Mouse (Mus musculus) forebrain, embryonic 16.5 days (tissue): ENCODE measurements at regions not wholly inside any gene's neighbourhood (a gene's known extent, or its start where the extent isn't known, plus 50 kb on each side); places are given as distances from the start of the nearest gene placed in this dataset.
"Not testable (repeated sequence)": the region's sequence is repeated elsewhere in the genome, so short reads cannot be mapped to it uniquely, and the experiment has no call there.

Experiments used
- ATAC-seq: fragments of 200-750 bp; cut with Nextera tagmentation; 2 replicates; pipeline ENCODE4 v1.8.0; 2017; ENCODE audit warnings: mild to moderate bottlenecking, moderate library complexity
- H3K27ac ChIP-seq: fragments of 300-500 bp; sonication (generic); 2 replicates; pipeline ENCODE4 v1.5.1; 2014; ENCODE audit warnings: low read length, control low read depth
- H3K27me3 ChIP-seq: fragments of 300-500 bp; sonication (generic); replicated peaks from 2 replicates; pipeline ENCODE4 v1.6.1; 2014; ENCODE audit warnings: low read length; ENCODE audit not compliant: control insufficient read depth, insufficient read depth
- H3K36me3 ChIP-seq: fragments of 300-500 bp; sonication (generic); 2 replicates; pipeline ENCODE4 v1.6.1; 2014; ENCODE audit not compliant: control insufficient read depth, insufficient read depth
- H3K4me1 ChIP-seq: fragments of 300-500 bp; sonication (generic); replicated peaks from 2 replicates; pipeline ENCODE4 v1.6.1; 2014; ENCODE audit warnings: low read length; ENCODE audit not compliant: control insufficient read depth, insufficient read depth
- H3K4me2 ChIP-seq: fragments of 300-500 bp; sonication (generic); 2 replicates; pipeline ENCODE4 v1.6.1; 2014; ENCODE audit warnings: mild to moderate bottlenecking, low read length, control low read depth
- H3K4me3 ChIP-seq: fragments of 300-500 bp; sonication (generic); replicated peaks from 2 replicates; pipeline ENCODE4 v1.5.1; 2014; ENCODE audit warnings: mild to moderate bottlenecking, low read length, control low read depth
- H3K9ac ChIP-seq: fragments of 300-500 bp; sonication (generic); replicated peaks from 2 replicates; pipeline ENCODE4 v1.6.1; 2014; ENCODE audit warnings: low read depth, low read length, control low read depth
- H3K9me3 ChIP-seq: fragments of 300-500 bp; sonication (generic); 2 replicates; pipeline ENCODE4 v1.6.1; 2016; ENCODE audit warnings: low read length; ENCODE audit not compliant: control insufficient read depth
- WGBS: fragments of 180-500 bp; shearing (Covaris S2); extraction: QIAGEN DNeasy Blood & Tissue Kit; methylation state at CpG from one replicate; pipeline ENCODE4 v1.1.7; 2014; 5-methylcytosine and 5-hydroxymethylcytosine counted together

DNA sequence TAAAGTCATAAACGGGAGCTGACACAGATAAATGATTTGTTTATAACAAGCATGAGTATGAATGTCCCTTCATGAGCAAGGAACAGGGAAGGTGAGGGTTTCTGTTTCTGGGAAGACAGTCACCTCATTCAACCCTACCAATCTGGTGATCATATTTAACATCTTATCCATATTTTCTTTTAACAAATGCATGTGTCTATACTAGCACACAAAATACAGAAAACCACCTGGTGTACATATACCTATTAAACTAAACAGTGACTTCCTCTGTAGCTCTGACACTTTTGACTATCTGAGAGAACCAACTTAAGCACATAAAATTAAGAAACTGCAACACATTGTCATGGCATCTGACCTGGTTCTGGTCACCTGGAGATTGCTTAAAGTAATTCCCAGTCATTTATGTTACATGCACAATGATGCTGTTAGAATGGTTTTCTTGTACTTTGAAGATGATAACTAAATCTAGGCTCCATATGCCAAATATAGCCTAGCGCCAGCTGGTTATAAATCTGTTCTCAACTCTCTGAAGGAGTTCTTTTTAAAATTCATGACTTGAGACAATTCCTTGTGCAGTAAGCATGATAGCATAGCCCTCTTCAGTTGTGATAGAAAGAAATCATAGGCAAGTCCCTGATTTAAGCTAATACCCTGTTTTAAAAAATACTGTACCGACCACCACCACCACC lies 1163.6 kb upstream of the Tyrp1 start:
- Histone ChIP-seq H3K4me2 (no peak overlapping the region), H3K27ac (peak overlapping the region; percentile 80), H3K9me3 (no peaks in the 10 kb centered on the region), H3K36me3 (no peaks in the 10 kb centered on the region), H3K27me3 (no peaks in the 10 kb centered on the region), H3K4me1 (no peaks in the 10 kb centered on the region), H3K4me3 (no peak overlapping the region), H3K9ac (no peak overlapping the region)
- 57% methylated on average over 3 of the region's 3 CpGs for WGBS
- peak; percentile 85 for ATAC-seq

DNA sequence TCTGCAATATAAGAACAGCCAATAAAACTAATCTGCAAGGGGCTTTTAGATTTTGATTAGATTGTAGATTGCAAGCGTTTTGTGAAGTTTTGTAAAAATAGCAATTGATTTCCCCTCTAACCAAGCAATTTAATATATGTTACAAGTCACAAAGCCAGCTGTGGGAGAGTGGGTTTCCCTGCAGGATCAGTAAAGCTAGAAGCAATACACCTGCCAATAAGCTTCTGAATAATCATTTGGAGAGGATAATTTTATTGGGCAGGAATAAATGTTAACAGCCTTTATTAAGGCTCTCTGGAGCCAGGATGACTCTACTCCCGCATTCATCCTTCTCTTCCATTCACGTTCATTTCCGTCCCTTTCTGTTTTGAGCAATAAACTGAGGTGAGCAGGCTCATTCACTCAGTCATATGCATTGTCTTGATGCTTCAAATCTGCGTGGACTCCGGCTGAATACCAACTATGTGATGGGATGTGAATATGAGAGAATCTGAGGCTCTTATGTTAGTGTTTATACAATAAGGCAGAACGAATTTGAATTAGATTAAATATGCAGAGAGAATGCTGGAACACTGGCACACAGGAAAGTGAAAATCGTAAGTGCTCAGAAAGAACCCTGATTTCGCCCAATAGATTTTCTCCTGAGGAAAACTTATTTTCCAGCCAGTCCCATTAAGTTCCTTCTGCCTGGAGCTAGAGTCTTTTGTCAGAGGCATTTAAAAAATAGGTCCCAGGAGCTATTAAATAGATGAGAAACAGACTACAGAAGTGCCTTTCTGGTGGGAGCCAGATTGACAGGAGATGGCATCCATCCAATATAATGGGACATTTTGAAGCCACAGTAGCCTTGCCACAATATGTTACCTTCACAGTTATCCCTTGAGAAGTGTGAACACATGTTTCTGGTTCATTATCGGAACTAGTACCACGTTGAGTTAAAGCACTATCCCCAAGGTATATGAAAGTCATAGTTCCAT lies 1138.8 kb upstream of the Tyrp1 start:
- Histone ChIP-seq H3K36me3 (no peaks in the 10 kb centered on the region), H3K27ac (peak overlapping the region; percentile 38), H3K4me1 (peaks cover 4% of the 10 kb centered on the region), H3K4me3 (no peak overlapping the region), H3K9me3 (no peaks in the 10 kb centered on the region), H3K9ac (no peak overlapping the region), H3K27me3 (no peaks in the 10 kb centered on the region), H3K4me2 (no peak overlapping the region)
- WGBS, result 52% methylated on average over 11 of the region's 11 CpGs
- ATAC-seq, result peak; percentile 54

DNA sequence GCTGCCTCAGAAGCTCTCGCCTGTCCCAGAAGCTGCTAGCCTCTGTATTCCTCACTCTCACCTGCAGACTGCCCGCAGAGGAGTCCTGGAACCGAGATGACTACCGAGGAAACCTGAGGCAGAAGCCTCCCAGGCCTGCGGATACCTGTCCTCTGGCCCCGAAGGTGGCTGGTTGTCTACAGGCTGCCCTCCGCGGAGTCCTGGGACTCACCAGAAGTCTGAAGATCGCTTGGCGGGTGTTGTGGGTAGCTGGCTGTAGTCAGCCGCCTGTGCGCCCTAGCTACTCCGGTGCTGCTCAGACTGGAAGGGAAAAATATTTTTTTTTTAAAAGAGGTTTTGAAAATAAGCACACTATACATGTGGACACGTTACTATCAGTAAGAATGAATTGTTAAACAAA lies 1113.0 kb upstream of the Tyrp1 start:
- not testable (repeated sequence) for H3K4me1 ChIP-seq, H3K27ac ChIP-seq, ATAC-seq, H3K9me3 ChIP-seq, H3K27me3 ChIP-seq, H3K36me3 ChIP-seq, H3K4me2 ChIP-seq, H3K9ac ChIP-seq, H3K4me3 ChIP-seq
- 93% methylated on average over 13 of the region's 14 CpGs for WGBS

DNA sequence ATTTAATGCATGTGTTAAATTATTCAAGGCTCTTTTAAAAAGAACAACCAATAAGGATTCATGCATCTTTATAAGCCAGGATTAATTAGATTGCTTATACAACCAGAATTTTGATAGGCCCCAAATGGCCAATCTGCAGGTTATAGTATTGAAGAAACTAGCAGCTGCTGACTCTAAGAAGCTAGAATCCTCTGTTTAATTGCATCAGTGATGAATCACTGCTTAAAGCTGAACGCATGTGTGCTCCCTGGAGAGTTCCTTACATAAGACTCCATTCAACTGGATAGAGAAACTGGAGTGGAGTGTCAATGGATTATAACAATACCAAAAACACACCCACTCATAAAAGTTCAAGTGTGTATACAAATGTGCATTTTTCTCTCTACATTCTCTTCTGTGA lies 1109.8 kb upstream of the Tyrp1 start:
- Histone ChIP-seq H3K4me2 (no peak overlapping the region), H3K27me3 (no peaks in the 10 kb centered on the region), H3K4me3 (no peak overlapping the region), H3K27ac (no peak overlapping the region), H3K36me3 (no peaks in the 10 kb centered on the region), H3K9me3 (0 out of 2 replicates have a peak, but pooled peaks cover 2% of the 10 kb centered on the region), H3K9ac (no peak overlapping the region), H3K4me1 (no peaks in the 10 kb centered on the region)
- no peak for ATAC-seq
- WGBS, result 43% methylated on average over 1 of the region's 1 CpGs

DNA sequence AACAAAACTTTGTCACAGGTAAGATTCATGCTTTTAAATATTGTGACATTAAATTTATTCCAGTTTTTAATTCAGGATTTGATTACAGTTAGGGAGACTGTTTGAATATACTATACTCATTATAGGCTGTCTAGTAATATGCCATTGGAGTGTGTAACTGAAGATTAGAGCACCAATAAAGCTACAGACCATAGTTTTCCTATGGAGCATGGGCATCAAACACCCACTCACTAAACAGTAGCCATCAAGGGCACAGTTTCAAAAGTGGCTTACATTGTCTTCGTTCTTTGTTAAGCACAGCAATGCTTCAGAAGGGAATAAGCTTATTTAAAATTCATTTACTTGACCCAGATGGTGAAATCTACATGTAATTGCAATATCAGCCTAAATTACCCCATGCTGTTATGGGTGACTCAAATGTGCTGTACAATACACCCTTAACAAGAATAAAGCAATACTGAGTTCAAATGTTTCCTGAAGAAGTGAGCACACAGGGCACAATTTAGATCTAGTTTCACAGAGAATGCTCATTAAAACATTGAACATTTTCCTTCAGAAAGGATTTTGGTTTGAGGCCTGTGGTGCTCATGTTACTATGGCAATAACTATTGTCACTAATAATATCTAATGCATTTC lies 1092.9 kb upstream of the Tyrp1 start:
- Histone ChIP-seq H3K27ac (no peak overlapping the region), H3K36me3 (no peaks in the 10 kb centered on the region), H3K9me3 (peaks cover 3% of the 10 kb centered on the region; the same call in 1 of the 2 replicates), H3K9ac (no peak overlapping the region), H3K4me3 (no peak overlapping the region), H3K27me3 (no peaks in the 10 kb centered on the region), H3K4me2 (no peak overlapping the region), H3K4me1 (no peaks in the 10 kb centered on the region)
- WGBS, result 41% methylated on average over 1 of the region's 1 CpGs
- 0 out of 2 replicates have a peak, but pooled peaks have one; percentile 26 for ATAC-seq
